Mouse (Mus musculus): ENCODE measurements at regions not wholly inside any gene's neighbourhood (a gene's known extent, or its start where the extent isn't known, plus 50 kb on each side); places are given as distances from the start of the nearest gene placed in this dataset.

GRCm38 (mm10) chr4:33639821-33640575, 284.4 kb upstream of the Cnr1 start:
- TF ChIP-seq CTCF (IDR thresholded peaks at IDR 0.05; ENCODE audit: low read depth) = peak; percentile 10; the same call in 1 of the 2 replicates
- no peak for TF ChIP-seq EP300 (optimal IDR thresholded peaks at IDR 0.05)
